Mouse (Mus musculus): ENCODE results near the gene 1700008P02Rik.
"Not testable (repeated sequence)": the region's sequence is repeated elsewhere in the genome, so short reads cannot be mapped to it uniquely, and the experiment has no call there.

1700008P02Rik gene

DNA sequence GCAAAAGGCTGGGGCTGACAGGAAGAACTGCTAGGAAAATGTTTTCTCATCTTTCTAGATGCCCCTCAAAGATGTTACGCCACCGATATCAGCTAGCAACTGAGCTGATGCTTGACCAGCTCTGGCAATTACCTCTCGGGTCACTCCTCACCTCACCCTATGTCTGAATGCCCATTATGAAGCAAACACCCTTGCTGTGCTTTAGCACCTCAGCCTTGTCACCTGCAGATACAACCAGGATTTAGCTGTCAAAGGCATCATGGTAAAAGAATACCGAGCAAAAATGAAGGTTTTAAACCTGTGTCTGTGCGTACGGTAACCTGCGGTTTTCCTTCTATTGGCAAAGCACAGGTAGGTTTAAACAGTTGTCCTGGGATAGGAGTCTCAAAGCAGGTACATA, at the start of gene 1700008P02Rik:
TSS of gene 1700008P02Rik (minus strand) at position 101 of the 400 bp plus-strand sequence.
- DNase-seq (ENCODE audit: extremely low read depth, insufficient read length, low spot score), result no peak

DNA sequence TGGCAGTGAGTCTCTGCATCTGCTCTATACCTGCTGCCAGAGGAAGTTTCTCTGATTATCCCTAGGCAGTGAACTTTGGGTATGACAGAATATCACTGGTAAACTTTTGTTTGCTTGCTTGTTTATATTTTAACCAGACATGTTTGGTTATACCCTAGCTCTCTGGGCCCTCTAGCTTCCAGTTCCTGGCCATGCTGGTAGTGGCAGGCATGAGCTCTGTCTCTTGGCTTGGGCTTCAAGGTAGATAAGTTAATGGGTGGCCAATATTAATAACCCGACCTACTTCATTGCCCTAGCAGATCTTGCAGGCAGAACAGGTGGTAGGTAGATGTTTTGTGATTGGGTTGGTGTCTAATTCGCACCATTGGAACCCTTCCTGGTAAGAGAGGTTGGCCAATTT, 29.2 kb upstream of the 1700008P02Rik start:
- no peak for DNase-seq (ENCODE audit: extremely low read depth, insufficient read length, low spot score)

GRCm38 (mm10) chr3:6638151-6638550, 17.9 kb upstream of the 1700008P02Rik start:
- DNase-seq (ENCODE audit: extremely low read depth, insufficient read length, low spot score), result not testable (repeated sequence)

- DNase-seq (ENCODE audit: extremely low read depth, insufficient read length, low spot score), result no peak
Measured at GRCm38 (mm10) chr3:6634256-6634655, 14.0 kb upstream of the 1700008P02Rik start.

- DNase-seq (ENCODE audit: extremely low read depth, insufficient read length, low spot score), result no peak
Measured at GRCm38 (mm10) chr3:6617881-6618280, 2.4 kb downstream of the 1700008P02Rik start.

All from 3134 (cell line).